Mouse (Mus musculus) ES-Bruce4 (cell line): Measurements from ENCODE around the gene Kdm7a.

Experiments used
- CTCF ChIP-seq: IDR thresholded peaks from one replicate; pipeline ENCODE4 v1.8.1; 2011; ENCODE audit warnings: low read depth, low read length
- POLR2A ChIP-seq: IDR thresholded peaks from one replicate; pipeline ENCODE4 v1.8.1; 2011; ENCODE audit warnings: low read length; ENCODE audit not compliant: insufficient read depth

DNA sequence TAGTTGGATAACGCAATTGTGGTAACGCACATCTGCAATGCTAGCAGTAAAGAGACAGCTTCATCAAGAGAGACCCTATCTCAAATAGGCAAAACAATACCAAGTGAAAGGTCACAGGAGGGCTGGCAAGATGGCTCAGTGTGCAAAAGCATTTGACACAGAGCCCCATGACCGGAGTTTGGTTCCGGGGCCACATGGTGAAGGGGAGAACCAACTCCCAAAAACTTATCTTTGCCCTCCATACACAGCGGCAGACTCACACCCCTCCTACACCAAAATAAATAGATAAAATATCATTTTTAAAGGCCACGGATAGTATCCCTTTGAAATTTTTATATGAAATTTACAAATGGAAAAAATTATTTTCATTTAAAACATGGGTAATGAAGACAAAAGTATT lies 44.6 kb downstream of the Kdm7a start:
- TF ChIP-seq CTCF (no peak), POLR2A (no peak)
